Mouse (Mus musculus): Measurements from ENCODE around the gene Iqgap2. TPM values are rescaled to one million over a fixed set of nuclear protein-coding genes. Genes with fewer than 3 reads are reported as not detected.

Iqgap2 gene
- total RNA-seq, 2 experiments from 2014 or later, result 10.2 to 11.5 TPM

GRCm38 (mm10) chr13:95595921-95596320, 295.8 kb downstream of the Iqgap2 start:
- no peak for DNase-seq (ENCODE audit: low spot score in 2 of 2)

DNA sequence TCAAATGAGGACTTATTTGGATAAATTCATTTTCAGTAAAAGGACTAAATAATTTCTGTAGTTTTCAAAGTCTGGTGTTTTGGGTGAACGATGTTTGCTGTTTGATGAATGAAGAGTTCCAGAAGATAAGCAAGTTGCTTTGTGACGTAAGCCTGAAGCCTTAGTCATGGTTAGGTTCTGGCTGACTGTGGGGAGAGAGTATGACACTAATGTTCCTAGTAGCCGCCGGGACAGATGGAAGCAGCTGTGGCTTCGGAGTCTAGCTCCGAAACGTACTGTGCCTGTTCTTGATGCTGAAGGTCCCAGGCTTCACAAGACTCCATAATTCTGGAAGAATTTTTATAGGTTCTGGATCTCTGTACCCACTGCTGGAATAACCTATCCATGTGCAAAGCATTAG, 296.3 kb downstream of the Iqgap2 start:
- DNase-seq (ENCODE audit: low spot score in 2 of 2), result no peak

DNA sequence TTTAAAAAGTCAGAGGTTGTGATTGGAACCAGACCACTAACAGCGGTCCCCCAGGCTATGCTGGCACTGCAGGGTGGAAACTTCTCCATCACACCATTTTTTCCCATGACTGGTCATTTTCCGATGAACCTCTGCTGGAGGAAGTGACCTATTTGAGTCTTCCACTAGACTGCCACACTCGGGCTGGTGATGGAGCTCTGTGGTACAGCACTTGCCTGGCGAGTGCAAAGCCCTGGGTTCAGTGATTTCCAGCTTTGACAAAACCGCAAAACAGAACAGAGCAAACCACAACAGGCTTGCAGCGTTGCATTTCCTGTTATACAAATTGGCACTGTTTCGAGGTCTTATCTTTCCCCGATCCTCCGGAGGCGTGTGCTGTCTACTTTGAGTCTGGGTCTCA, 298.9 kb downstream of the Iqgap2 start:
- no peak for DNase-seq (ENCODE audit: low spot score in 2 of 2)

- no peak for DNase-seq (ENCODE audit: low spot score in 2 of 2)
These were observed 300.1 kb downstream of the Iqgap2 start for GRCm38 (mm10) chr13:95591606-95592005.

DNA sequence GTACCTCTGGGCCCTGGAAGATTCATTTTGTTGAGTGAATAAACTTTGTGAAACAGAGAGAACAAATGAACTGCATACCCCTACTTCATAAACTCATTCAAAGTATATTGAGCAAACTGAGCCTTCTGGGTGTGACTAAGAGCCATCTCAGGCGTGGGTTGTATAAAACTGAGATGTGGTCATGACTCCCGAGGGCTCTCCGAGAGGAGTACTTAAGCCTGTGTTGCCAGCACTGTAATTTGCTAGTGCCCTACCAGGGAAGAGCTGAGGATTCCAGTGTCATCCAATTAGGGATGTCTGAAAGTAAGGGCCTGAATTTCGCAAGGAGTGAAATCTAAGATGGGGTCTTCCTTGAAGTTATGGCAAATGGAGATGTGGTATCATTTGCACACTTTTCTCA, 304.1 kb downstream of the Iqgap2 start:
- no peak for DNase-seq (ENCODE audit: low spot score in 2 of 2)

DNA sequence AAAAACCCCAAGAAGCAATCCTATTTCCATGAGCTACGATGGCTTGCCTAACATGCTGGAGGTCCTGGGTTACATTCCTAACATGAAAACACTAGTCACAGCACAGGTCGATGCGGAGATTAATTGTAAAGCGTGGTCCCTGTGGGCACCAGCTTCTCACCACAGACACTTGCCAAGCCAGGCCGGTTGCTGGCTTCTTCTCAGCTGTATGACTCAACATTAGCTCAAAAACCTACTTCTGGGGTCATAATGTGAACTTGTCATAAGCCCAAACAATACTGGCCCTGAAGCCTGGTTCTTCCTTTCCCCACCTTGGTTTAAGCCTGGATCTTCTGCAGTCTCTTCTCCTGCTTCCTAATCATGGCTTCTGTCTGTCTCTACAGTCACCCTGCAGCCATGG, 306.8 kb downstream of the Iqgap2 start:
- no peak for DNase-seq (ENCODE audit: low spot score in 2 of 2)

DNA sequence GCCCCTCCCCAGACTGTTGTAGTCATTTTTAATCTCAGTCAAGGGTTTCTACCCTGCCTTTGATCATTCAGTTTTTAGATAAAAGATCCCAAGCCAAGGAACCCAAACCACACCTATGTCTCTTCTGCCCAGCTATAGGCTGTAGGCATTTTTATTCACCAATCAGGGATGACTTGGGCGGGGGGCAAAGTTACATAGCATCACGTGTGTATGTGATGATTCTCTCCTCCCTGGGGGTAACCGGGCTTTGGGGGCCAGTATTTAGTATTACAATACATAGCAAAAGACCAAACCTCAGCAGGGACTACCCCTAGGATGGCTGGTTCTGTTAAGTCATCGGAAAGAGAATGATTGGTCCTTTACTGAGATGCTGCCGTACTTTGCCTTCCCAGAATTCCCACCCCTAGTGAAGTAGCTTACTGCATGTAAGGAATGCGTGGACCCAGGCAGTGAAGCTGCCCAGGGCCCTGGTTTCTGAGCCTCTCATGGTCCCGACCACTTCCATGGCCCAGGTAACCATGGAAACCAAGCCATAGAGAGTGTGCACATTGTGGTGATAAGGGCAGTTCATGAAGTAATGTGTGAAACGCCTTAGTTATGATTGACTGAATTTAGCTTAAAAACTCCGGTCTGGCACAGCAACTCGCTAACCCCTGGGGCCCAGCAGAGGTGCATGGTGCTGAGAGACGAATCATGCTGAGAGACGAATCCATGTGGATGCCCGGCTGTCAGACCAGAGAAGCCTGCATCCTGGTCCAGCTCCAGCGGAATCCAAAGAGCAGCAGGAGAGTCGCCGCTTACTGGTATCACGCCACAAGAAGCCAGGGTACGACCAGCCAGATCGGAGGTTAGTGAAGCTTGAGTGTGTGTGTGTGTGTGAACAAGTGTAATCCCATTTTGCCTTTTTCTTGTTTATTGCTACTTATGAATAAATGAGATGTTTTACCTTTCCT, 308.2 kb downstream of the Iqgap2 start:
- DNase-seq (ENCODE audit: low spot score in 2 of 2), result no peak

GRCm38 (mm10) chr13:95581850-95582249, 309.9 kb downstream of the Iqgap2 start:
- DNase-seq (ENCODE audit: low spot score in 2 of 2), result no peak

- DNase-seq (ENCODE audit: low spot score in 2 of 2), result no peak
These were observed 313.6 kb downstream of the Iqgap2 start for GRCm38 (mm10) chr13:95578016-95578697.

Other genes with a start within 250 kb of the Iqgap2 start
- under 1 TPM in 1 of 2 experiments, not detected in 1; 0.10 TPM for gene F2rl2, start 195.1 kb downstream of the Iqgap2 start, total RNA-seq (2021)
- 10 to 100 TPM; 15.7 to 16.0 TPM for gene Gm20075, start 189.5 kb upstream of the Iqgap2 start, total RNA-seq (2021)
- gene Gm17190, start 190.1 kb upstream of the Iqgap2 start, total RNA-seq (2021), result not detected
- gene Sv2c, start 240.7 kb upstream of the Iqgap2 start, total RNA-seq (2021), result under 1 TPM; 0.76 to 0.80 TPM

All from gastrocnemius, postnatal 4 days (tissue).